8 mouse cellular contexts compared by ENCODE assay signal in the genomic region with DNA sequence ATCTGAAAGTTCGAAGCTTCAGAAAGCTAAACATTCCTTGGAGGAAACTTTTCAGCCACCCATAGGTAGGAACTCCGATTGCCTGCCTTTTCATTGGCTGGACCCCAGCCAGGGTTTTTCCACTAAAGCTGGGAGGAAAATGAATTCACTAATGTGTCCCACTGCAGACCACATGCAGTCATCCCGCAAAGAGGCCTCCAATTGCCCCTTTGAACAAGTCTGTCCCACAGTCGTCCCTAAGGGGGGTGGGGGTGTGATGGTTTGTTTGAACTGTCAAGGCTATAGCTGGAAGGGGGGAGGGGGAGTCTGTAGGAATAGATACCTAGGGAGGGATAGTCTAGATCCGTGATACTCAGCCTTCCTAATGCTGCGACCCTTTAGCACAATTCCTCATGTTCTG. TPM values are rescaled to one million over a fixed set of nuclear protein-coding genes. Genes with fewer than 3 reads are reported as not detected.
DNase-seq lines count a peak whose midpoint lies in the region; ATAC-seq and TF ChIP-seq lines count a peak whose summit lies in the region.

No protein-coding gene starts in this region.

- no peaks in the 10 kb centered on the region for H3K36me3 ChIP-seq in forebrain, embryonic 13.5 days (ENCODE audit: poor library complexity, severe bottlenecking)
- H3K36me3 ChIP-seq in intestine, embryonic 15.5 days: no peaks in the 10 kb centered on the region
- no peaks in the 10 kb centered on the region for H3K36me3 ChIP-seq in liver, postnatal 0 days (replicated peaks; ENCODE audit: insufficient read depth, low read length)

- H3K9ac ChIP-seq in forebrain, embryonic 13.5 days: no peak overlapping the region
- no peak overlapping the region for H3K9ac ChIP-seq in intestine, embryonic 15.5 days
- no peak overlapping the region for H3K9ac ChIP-seq in liver, postnatal 0 days (replicated peaks)

- no peak for TF ChIP-seq CTCF in gastrocnemius, adult 2 months (IDR thresholded peaks at IDR 0.05)
- no peak for TF ChIP-seq CTCF in liver, postnatal 0 days (IDR thresholded peaks at IDR 0.05; ENCODE audit: low read depth)

- 0 out of 2 replicates have a peak, but pooled peaks cover 3% of the 10 kb centered on the region for H3K4me1 ChIP-seq in forebrain, embryonic 13.5 days
- no peaks in the 10 kb centered on the region for H3K4me1 ChIP-seq in intestine, embryonic 15.5 days (replicated peaks)
- no peaks in the 10 kb centered on the region for H3K4me1 ChIP-seq in liver, postnatal 0 days (ENCODE audit: insufficient read depth)

- intact Hi-C loops in gastrocnemius, adult 2 months (cut with DNase I): loop anchor here (10.0 kb wide), 1 partner anchor 211 kb away; no protein-coding TSS in a partner anchor
- intact Hi-C loops in left cerebral cortex, postnatal 25 days (cut with DNase I): no loop called here

- TF ChIP-seq EP300 in liver, postnatal 0 days (IDR thresholded peaks at IDR 0.05; ENCODE audit: low read depth): no peak

- peak overlapping the region; percentile 56 for H3K4me2 ChIP-seq in forebrain, embryonic 13.5 days
- H3K4me2 ChIP-seq in intestine, embryonic 15.5 days (replicated peaks): peak overlapping the region; percentile 53
- peak overlapping the region; percentile 67 for H3K4me2 ChIP-seq in liver, postnatal 0 days (ENCODE audit: low read depth, low read length)

- peak; percentile 57; the same call in 1 of the 2 replicates for ATAC-seq in forebrain, embryonic 13.5 days
- ATAC-seq in intestine, embryonic 15.5 days: peak; percentile 13
- ATAC-seq in liver, postnatal 0 days: peak; percentile 14; the same call in 1 of the 2 replicates

- no peaks in the 10 kb centered on the region for H3K9me3 ChIP-seq in forebrain, embryonic 13.5 days (replicated peaks)
- no peaks in the 10 kb centered on the region for H3K9me3 ChIP-seq in intestine, embryonic 15.5 days
- H3K9me3 ChIP-seq in liver, postnatal 0 days (ENCODE audit: low read length): no peaks in the 10 kb centered on the region

- 29% methylated on average over 6 of the region's 6 CpGs for WGBS in forebrain, embryonic 13.5 days
- WGBS in intestine, embryonic 15.5 days: 27% methylated on average over 6 of the region's 6 CpGs
- 30% methylated on average over 6 of the region's 6 CpGs for WGBS in liver, postnatal 0 days (ENCODE audit: insufficient replicate concordance)

- H3K27me3 ChIP-seq in forebrain, embryonic 13.5 days: no peaks in the 10 kb centered on the region
- H3K27me3 ChIP-seq in intestine, embryonic 15.5 days (replicated peaks): no peaks in the 10 kb centered on the region
- no peaks in the 10 kb centered on the region for H3K27me3 ChIP-seq in liver, postnatal 0 days (ENCODE audit: insufficient read depth, low read length)

- peak; percentile 18 for DNase-seq in gastrocnemius, adult 2 months
- no peak for DNase-seq in gastrocnemius, postnatal 25 days
- peak; percentile 35 for DNase-seq in Muller cell, postnatal 12 days (ENCODE audit: inconsistent ontology term)
- DNase-seq in liver, postnatal 0 days: peak; percentile 35
- DNase-seq in left cerebral cortex, postnatal 25 days (ENCODE audit: low spot score in 2 of 2): no peak
- no peak for DNase-seq in layer of hippocampus, adult 9-10 months (ENCODE audit: low spot score)

- H3K27ac ChIP-seq in gastrocnemius, adult 2 months: peak overlapping the region; percentile 84
- H3K27ac ChIP-seq in forebrain, embryonic 13.5 days: no peak overlapping the region
- peak overlapping the region; percentile 82; the same call in 1 of the 2 replicates for H3K27ac ChIP-seq in intestine, embryonic 15.5 days
- H3K27ac ChIP-seq in liver, postnatal 0 days (ENCODE audit: low read depth): peak overlapping the region; percentile 79

- H3K4me3 ChIP-seq in gastrocnemius, adult 2 months: peak overlapping the region; percentile 69
- H3K4me3 ChIP-seq in forebrain, embryonic 13.5 days: no peak overlapping the region
- peak overlapping the region; percentile 39 for H3K4me3 ChIP-seq in intestine, embryonic 15.5 days (replicated peaks)
- peak overlapping the region; percentile 57 for H3K4me3 ChIP-seq in liver, postnatal 0 days (ENCODE audit: low read depth, low read length)

RNA-seq across cellular contexts. Expression of a gene that starts 1.1 kb away (rescaled TPM):
- total RNA-seq in gastrocnemius, adult 2 months (2021): 10 to 100 TPM in 1 of 2 experiments, 1 to 10 TPM in 1; 9.0 to 12.7 TPM
- total RNA-seq in gastrocnemius, postnatal 25 days (2021): 10 to 100 TPM; 10.8 to 12.3 TPM
- polyA plus RNA-seq in forebrain, embryonic 13.5 days (2015; fragmentation: Nextera tagmentation; extraction: Ambion mirVana): 7.2 and 7.9 TPM in 2 replicates
- polyA plus RNA-seq in intestine, embryonic 15.5 days (2015; fragmentation: Nextera tagmentation; extraction: Ambion mirVana): 21.4 and 22.4 TPM in 2 replicates
- polyA plus RNA-seq in liver, postnatal 0 days (2015; fragmentation: Nextera tagmentation; extraction: Ambion mirVana): 8.9 and 9.0 TPM in 2 replicates
- 1 to 10 TPM; 8.7 to 8.8 TPM for total RNA-seq in left cerebral cortex, postnatal 25 days (2021)

RNA-seq across cellular contexts. Expression of a gene that starts 19.3 kb away (rescaled TPM):
- under 1 TPM; 0.11 to 0.15 TPM for total RNA-seq in gastrocnemius, adult 2 months (2021)
- total RNA-seq in gastrocnemius, postnatal 25 days (2021): under 1 TPM; 0.21 to 0.23 TPM
- polyA plus RNA-seq in forebrain, embryonic 13.5 days (2015; fragmentation: Nextera tagmentation; extraction: Ambion mirVana): 77.4 and 84.6 TPM in 2 replicates
- 4.9 and 5.9 TPM in 2 replicates for polyA plus RNA-seq in intestine, embryonic 15.5 days (2015; fragmentation: Nextera tagmentation; extraction: Ambion mirVana)
- 1.2 and 1.3 TPM in 2 replicates for polyA plus RNA-seq in liver, postnatal 0 days (2015; fragmentation: Nextera tagmentation; extraction: Ambion mirVana)
- total RNA-seq in left cerebral cortex, postnatal 25 days (2021): 10 to 100 TPM; 67.7 to 70.6 TPM

RNA-seq across cellular contexts. Expression of a gene that starts 32.2 kb away (rescaled TPM):
- under 1 TPM in 1 of 2 experiments, not detected in 1; 0.08 TPM for total RNA-seq in gastrocnemius, adult 2 months (2021)
- under 1 TPM; 0.33 to 0.70 TPM for total RNA-seq in gastrocnemius, postnatal 25 days (2021)
- 24.5 and 27.3 TPM in 2 replicates for polyA plus RNA-seq in forebrain, embryonic 13.5 days (2015; fragmentation: Nextera tagmentation; extraction: Ambion mirVana)
- 24.5 and 26.6 TPM in 2 replicates for polyA plus RNA-seq in intestine, embryonic 15.5 days (2015; fragmentation: Nextera tagmentation; extraction: Ambion mirVana)
- 8.6 and 10.7 TPM in 2 replicates for polyA plus RNA-seq in liver, postnatal 0 days (2015; fragmentation: Nextera tagmentation; extraction: Ambion mirVana)
- under 1 TPM; 0.37 to 0.57 TPM for total RNA-seq in left cerebral cortex, postnatal 25 days (2021)

RNA-seq across cellular contexts. Expression of a gene that starts 54.0 kb away (rescaled TPM):
- under 1 TPM in 1 of 2 experiments, not detected in 1; 0.36 TPM for total RNA-seq in gastrocnemius, adult 2 months (2021)
- under 1 TPM in 1 of 2 experiments, not detected in 1; 0.75 TPM for total RNA-seq in gastrocnemius, postnatal 25 days (2021)
- polyA plus RNA-seq in forebrain, embryonic 13.5 days (2015; fragmentation: Nextera tagmentation; extraction: Ambion mirVana): 0.08 and 0.21 TPM in 2 replicates
- polyA plus RNA-seq in intestine, embryonic 15.5 days (2015; fragmentation: Nextera tagmentation; extraction: Ambion mirVana): 0.19 and 0.23 TPM in 2 replicates
- 0.13 TPM in 1 of 2 replicates, not detected in the other for polyA plus RNA-seq in liver, postnatal 0 days (2015; fragmentation: Nextera tagmentation; extraction: Ambion mirVana)
- under 1 TPM in 1 of 2 experiments, not detected in 1; 0.44 TPM for total RNA-seq in left cerebral cortex, postnatal 25 days (2021)

Comparison
In these comparisons a context has a peak if more than half of its experiments do, and no peak if none do; other contexts are left out.
1. DNase-seq: peak in gastrocnemius, adult 2 months (single experiment), Muller cell, postnatal 12 days (single experiment) and liver, postnatal 0 days (single experiment); none in gastrocnemius, postnatal 25 days (single experiment), left cerebral cortex, postnatal 25 days (0 of 2) and layer of hippocampus, adult 9-10 months (single experiment).
2. RNA of a gene that starts 19.3 kb away (total RNA-seq): 67.7 to 70.6 TPM in left cerebral cortex, postnatal 25 days; 0.21 to 0.23 TPM in gastrocnemius, postnatal 25 days and 0.11 to 0.15 TPM in gastrocnemius, adult 2 months; every median in the first group is over 10 times any median in the second.
3. Peak in every context shown above with its lines, with median percentiles within 50 percentile points of each other: ATAC-seq and H3K4me2 ChIP-seq.